Mouse (Mus musculus): ENCODE measurements at regions not wholly inside any gene's neighbourhood (a gene's known extent, or its start where the extent isn't known, plus 50 kb on each side); places are given as distances from the start of the nearest gene placed in this dataset.

DNA sequence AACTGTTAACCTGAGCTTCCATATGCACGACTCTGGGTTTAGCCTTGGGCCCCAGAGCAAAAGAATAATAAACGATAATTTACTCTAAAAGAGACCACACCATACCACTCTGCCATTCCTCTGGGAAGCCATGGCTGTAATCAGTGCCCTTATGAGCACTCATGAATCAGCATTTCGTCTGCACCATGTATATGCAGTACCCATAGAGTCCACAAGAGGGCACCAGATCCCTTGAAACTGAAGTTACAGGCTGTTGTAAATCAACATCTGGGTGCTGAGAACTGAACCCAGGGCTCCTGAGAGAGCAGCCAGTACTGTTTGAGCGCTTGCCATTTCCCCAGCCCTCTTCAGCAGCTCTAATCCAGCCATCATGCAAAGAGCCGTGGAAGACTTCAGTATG lies 508.7 kb upstream of the Zdhhc25 start:
- TF ChIP-seq CTCF (IDR thresholded peaks at IDR 0.05; ENCODE audit: extremely low read depth, insufficient read length, insufficient replicate concordance, low read depth, low read length): no peak
- no peak for TF ChIP-seq POLR2A (IDR thresholded peaks at IDR 0.05; ENCODE audit: low read depth, low read length)

All from small intestine, adult 2 months (tissue).